Mouse (Mus musculus) heart, adult 2 months (tissue): Measurements from ENCODE around the gene Rnaseh2a. TPM values are rescaled to one million over a fixed set of nuclear protein-coding genes. Genes with fewer than 3 reads are reported as not detected.

Experiments used
- DNase-seq, 2 experiments: peaks; one replicate each; pipeline ENCODE4 v3.0.0; 2021
- H3K27ac ChIP-seq: fragments of 200-600 bp; 2 replicates; pipeline ENCODE4 v1.8.1; 2022
- H3K27me3 ChIP-seq: fragments of 200-500 bp; 2 replicates; pipeline ENCODE4 v1.6.1; 2012; ENCODE audit warnings: mild to moderate bottlenecking, low read length, inconsistent platforms, mixed read lengths; ENCODE audit not compliant: control insufficient read depth, insufficient read depth
- H3K36me3 ChIP-seq: fragments of 200-500 bp; 2 replicates; pipeline ENCODE4 v1.6.1; 2012; ENCODE audit warnings: low read length, inconsistent platforms; ENCODE audit not compliant: control insufficient read depth, insufficient read depth
- H3K4me1 ChIP-seq: fragments of 200-500 bp; 2 replicates; pipeline ENCODE4 v1.6.1; 2011; ENCODE audit warnings: low read length; ENCODE audit not compliant: control insufficient read depth, insufficient read depth
- H3K4me3 ChIP-seq: fragments of 200-600 bp; 2 replicates; pipeline ENCODE4 v1.8.1; 2022
- H3K79me2 ChIP-seq: fragments of 200-500 bp; replicated peaks from 2 replicates; pipeline ENCODE4 v1.6.1; 2012; ENCODE audit warnings: mild to moderate bottlenecking, inconsistent platforms, low read length, moderate library complexity, mixed read lengths; ENCODE audit not compliant: control insufficient read depth, insufficient read depth
- H3K9ac ChIP-seq: fragments of 200-500 bp; 2 replicates; pipeline ENCODE4 v1.6.1; 2012; ENCODE audit warnings: low read depth, mild to moderate bottlenecking, control low read depth, inconsistent platforms, low read length, mixed read lengths
- CTCF ChIP-seq: fragments of 200-600 bp; IDR thresholded peaks from 2 replicates; pipeline ENCODE4 v1.8.1; 2022; ENCODE audit warnings: antibody characterized with exemption, mild to moderate bottlenecking, moderate library complexity
- EP300 ChIP-seq: fragments of 200-500 bp; IDR thresholded peaks from 2 replicates; pipeline ENCODE4 v1.6.1; 2011; ENCODE audit warnings: low read depth, low read length, control low read depth; ENCODE audit not compliant: insufficient read depth
- POLR2A ChIP-seq: fragments of 200-500 bp; IDR thresholded peaks from 2 replicates; pipeline ENCODE4 v1.6.1; 2011; ENCODE audit warnings: mild to moderate bottlenecking, low read depth, low read length, control low read depth; ENCODE audit not compliant: insufficient read depth
- WGBS: fragments of 180-500 bp; shearing (Covaris S2); methylation state at CpG from one replicate; pipeline ENCODE4 v1.1.7; 2018; 5-methylcytosine and 5-hydroxymethylcytosine counted together
- intact Hi-C: fragments of 180-260 bp; cut with DNase I; formaldehyde crosslinking; loops from one replicate; pipeline ENCODE4 v1.15.1; 2025
- polyA plus RNA-seq: library from polyadenylated mRNA; depleted of rRNA; stranded (reverse); fragments of >200 nt; gene quantifications from 2 replicates; pipeline ENCODE4 v1.2.3, GENCODE M21; 2012
- total RNA-seq, 2 experiments: library from RNA; stranded (reverse); gene quantifications; 2 replicates each; pipeline ENCODE4 v1.2.3; 2021

Gene Rnaseh2a
- total and polyA plus RNA-seq, 3 experiments, result 33.7 to 50.5 (median 38.1) TPM

DNA sequence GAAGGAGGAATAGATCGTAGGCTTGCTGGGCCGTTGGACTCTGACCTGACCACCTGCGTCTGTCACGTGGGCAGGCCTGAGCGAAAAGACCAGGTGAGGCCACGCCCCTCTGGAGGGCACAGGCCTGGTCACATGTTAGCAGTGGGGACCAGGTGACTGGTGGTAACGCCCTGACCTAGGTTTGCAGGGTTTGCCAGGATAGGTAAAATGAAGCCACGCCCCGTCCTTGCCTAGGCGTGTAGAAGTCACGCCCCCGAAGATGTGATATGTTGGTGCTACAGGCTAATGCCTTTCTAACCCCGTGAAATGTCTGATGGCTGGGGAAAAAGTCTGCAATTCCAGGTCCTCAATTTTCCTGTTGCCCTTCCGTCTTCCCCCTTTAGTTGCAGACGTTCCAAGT is 21.3 kb upstream of the Rnaseh2a start:
- Histone ChIP-seq H3K27me3 (no peaks in the 10 kb centered on the region), H3K27ac (peak overlapping the region; percentile 89; the same call in 1 of the 2 replicates), H3K4me3 (peak overlapping the region; percentile 58), H3K4me1 (peaks cover 8% of the 10 kb centered on the region), H3K36me3 (no peaks in the 10 kb centered on the region), H3K9ac (peak overlapping the region; percentile 63), H3K79me2 (no peaks in the 10 kb centered on the region)
- intact Hi-C loops, result no loop called here
- TF ChIP-seq CTCF, result no peak
- TF ChIP-seq POLR2A, result no peak
- TF ChIP-seq EP300, result no peak
- DNase-seq, result peak in 1 of 2 experiments; percentile 16
- WGBS, result 9% methylated on average over 15 of the region's 15 CpGs

DNA sequence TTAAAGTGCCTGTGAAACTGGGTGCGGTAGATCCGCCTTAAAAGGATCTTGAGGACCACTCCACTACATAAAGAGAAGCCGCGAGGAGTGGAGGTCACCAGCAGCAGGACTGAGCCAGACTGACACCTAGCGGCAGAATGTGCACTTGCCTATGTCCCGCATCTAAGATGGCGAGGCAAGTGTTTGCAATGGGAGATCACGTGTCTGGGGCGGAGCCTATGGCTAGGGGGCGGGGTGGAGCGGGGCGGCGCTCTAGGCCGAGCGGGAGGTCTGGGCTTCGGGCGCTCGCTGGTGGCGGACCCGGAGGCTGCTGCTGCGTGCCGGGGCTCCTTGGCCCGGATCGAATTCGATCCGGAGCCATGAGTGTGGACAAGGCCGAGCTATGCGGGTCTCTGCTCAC is 20.8 kb upstream of the Rnaseh2a start, which contains the start of gene Hook2:
Hook2 (plus strand) TSS at position 255 of the 400 bp plus-strand sequence.
- Histone ChIP-seq H3K4me3 (peak within 1 kb of the TSS; percentile 58), H3K27ac (peak within 1 kb of the TSS; percentile 89), H3K9ac (peak within 1 kb of the TSS; percentile 64), H3K4me1 (peaks cover 8% of the 10 kb centered on the region), H3K79me2 (no peaks in the 10 kb centered on the region), H3K36me3 (no peaks in the 10 kb centered on the region), H3K27me3 (no peaks in the 10 kb centered on the region)
- TF ChIP-seq EP300 (peak; percentile 98), POLR2A (peak; percentile 87), CTCF (peak; percentile 63)
- intact Hi-C loops, result no loop called here
- peak; percentile 96 to 97 for DNase-seq
- under 1% methylated on average over 28 of the region's 28 CpGs for WGBS

DNA sequence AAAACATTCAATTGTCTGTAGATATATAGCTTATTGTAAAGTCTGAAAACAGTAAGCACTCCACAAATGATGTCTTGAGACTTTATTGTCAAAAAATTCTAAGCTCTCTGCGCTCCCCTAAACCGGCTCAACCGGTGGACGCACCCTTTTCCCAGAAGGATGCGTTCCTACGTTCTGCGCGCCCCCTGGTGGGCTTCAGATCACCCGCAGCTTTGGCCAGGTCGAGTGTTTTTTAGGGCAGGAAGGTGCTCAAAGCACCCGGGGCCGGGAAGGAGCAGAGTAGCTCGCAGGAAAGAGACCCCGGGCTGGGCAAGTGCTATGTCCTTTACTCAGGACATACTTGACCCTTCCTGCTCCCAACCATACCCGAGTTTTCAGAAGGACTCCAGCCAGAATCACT is 20.2 kb upstream of the Rnaseh2a start:
- peak overlapping the region; percentile 58 for H3K4me3 ChIP-seq
- intact Hi-C loops, result loop anchor here (1.0 to 2.0 kb wide), 2 partner anchors 16 to 325 kb away; no protein-coding TSS in a partner anchor
- WGBS, result under 1% methylated on average over 15 of the region's 15 CpGs
- peak; percentile 93 to 95 for DNase-seq
- H3K27me3 ChIP-seq, result no peaks in the 10 kb centered on the region
- TF ChIP-seq POLR2A (no peak), CTCF (peak; percentile 67), EP300 (peak; percentile 89)
- H3K27ac ChIP-seq, result peak overlapping the region; percentile 89
- peak overlapping the region; percentile 64 for H3K9ac ChIP-seq
- peaks cover 10% of the 10 kb centered on the region for H3K4me1 ChIP-seq
- no peaks in the 10 kb centered on the region for H3K36me3 ChIP-seq
- no peaks in the 10 kb centered on the region for H3K79me2 ChIP-seq

DNA sequence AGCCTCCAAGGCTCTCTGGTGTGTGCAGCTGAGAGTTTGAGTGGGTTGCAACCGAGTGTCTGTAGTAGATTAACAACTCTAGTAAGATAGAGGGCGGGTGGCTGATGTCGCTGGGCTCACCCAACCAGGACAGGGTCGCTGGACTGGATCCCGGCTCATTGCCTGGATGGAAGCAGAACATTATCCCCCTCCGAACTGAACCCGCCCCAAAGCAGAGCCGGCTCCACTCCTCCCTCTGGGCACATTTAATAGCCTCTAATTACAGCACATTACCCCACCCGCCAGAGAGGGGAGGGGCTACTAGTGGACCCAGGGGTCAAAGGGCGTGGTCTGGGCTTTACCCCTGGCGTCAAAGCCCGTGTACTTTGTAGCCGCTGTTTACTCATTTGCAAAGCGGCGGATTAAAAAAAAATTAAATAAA is 19.8 kb upstream of the Rnaseh2a start:
- peak overlapping the region; percentile 89 for H3K27ac ChIP-seq
- no peaks in the 10 kb centered on the region for H3K27me3 ChIP-seq
- no peaks in the 10 kb centered on the region for H3K36me3 ChIP-seq
- intact Hi-C loops, result loop anchor here (1.0 to 2.0 kb wide), 2 partner anchors 15 to 325 kb away; no protein-coding TSS in a partner anchor
- 16% methylated on average over 15 of the region's 15 CpGs for WGBS
- no peaks in the 10 kb centered on the region for H3K79me2 ChIP-seq
- DNase-seq, result peak; percentile 69 to 75
- TF ChIP-seq POLR2A, result no peak
- TF ChIP-seq EP300, result no peak
- peak overlapping the region; percentile 0; the same call in 1 of the 2 replicates for H3K4me3 ChIP-seq
- no peak overlapping the region for H3K9ac ChIP-seq
- H3K4me1 ChIP-seq, result peaks cover 13% of the 10 kb centered on the region

DNA sequence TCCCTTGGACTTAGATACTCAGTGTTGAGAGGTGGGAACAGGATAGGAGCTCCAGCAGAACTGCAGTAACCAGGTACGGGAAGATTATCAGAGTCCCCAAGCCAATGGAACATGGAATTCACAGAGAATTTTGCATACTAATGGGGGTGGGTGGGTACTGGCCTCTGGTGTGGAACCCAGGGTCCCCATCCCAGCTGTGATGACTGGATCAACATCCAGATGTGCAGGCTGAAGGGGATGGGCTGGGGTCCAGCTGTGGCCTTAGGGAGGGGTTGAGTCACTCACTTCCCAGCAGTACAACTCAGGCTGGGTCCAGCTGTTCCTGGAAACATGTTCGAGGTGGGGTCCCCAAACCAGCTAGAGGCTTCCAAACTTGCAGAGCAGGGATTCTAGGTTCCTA is 18.3 kb upstream of the Rnaseh2a start:
- 66% methylated on average over 2 of the region's 2 CpGs for WGBS
- DNase-seq, result peak; percentile 58 to 61
- intact Hi-C loops, result loop anchor here (2.0 kb wide), 1 partner anchor 323 kb away; no protein-coding TSS in a partner anchor
- no peaks in the 10 kb centered on the region for H3K27me3 ChIP-seq
- TF ChIP-seq CTCF, result no peak
- no peak for TF ChIP-seq POLR2A
- TF ChIP-seq EP300, result no peak
- no peak overlapping the region for H3K9ac ChIP-seq
- no peak overlapping the region for H3K27ac ChIP-seq
- H3K36me3 ChIP-seq, result no peaks in the 10 kb centered on the region
- H3K79me2 ChIP-seq, result no peaks in the 10 kb centered on the region
- H3K4me1 ChIP-seq, result peaks cover 17% of the 10 kb centered on the region
- H3K4me3 ChIP-seq, result no peak overlapping the region

DNA sequence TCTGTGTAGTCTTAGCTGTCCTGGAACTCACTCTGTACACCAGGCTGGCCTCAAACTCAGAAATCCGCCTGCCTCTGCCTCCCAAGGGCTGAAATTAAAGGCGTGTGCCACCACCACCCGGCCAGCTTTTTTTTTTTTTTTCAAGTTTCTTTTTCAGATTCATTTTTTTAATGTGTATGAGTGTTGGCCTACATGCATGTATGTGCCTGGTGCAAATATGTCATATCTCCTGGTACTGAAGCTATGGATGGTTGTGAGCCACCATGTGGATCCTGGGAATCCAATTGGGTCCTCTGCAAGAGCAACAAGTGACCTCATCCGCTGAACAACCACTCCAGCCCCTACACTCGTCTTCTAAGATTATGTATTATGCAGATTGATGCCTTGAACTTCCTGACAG is 17.8 kb upstream of the Rnaseh2a start:
- Histone ChIP-seq H3K4me1 (peaks cover 17% of the 10 kb centered on the region), H3K9ac (no peak overlapping the region), H3K36me3 (no peaks in the 10 kb centered on the region), H3K27ac (no peak overlapping the region), H3K4me3 (no peak overlapping the region), H3K27me3 (no peaks in the 10 kb centered on the region), H3K79me2 (no peaks in the 10 kb centered on the region)
- TF ChIP-seq POLR2A (no peak), EP300 (no peak), CTCF (no peak)
- no peak for DNase-seq
- intact Hi-C loops, result no loop called here
- 88% methylated on average over 5 of the region's 5 CpGs for WGBS
